Mouse (Mus musculus): ENCODE measurements around the gene Erc2. TPM values are rescaled to one million over a fixed set of nuclear protein-coding genes. Genes with fewer than 3 reads are reported as not detected.

The Erc2 gene
- polyA plus RNA-seq, 1 experiment from 2014 or later, result 9.1 TPM

GRCm38 (mm10) chr14:27933533-27933932 is 311.3 kb downstream of the Erc2 start:
- DNase-seq (ENCODE audit: extremely low spot score, low spot score), result no peak
- no peaks in the 10 kb centered on the region for H3K9me3 ChIP-seq
- 86% methylated on average over 1 of the region's 1 CpGs for WGBS
- no peaks in the 10 kb centered on the region for H3K36me3 ChIP-seq (replicated peaks)
- peaks cover 8% of the 10 kb centered on the region; the same call in 1 of the 2 replicates for H3K4me1 ChIP-seq
- no peak overlapping the region for H3K27ac ChIP-seq
- no peaks in the 10 kb centered on the region for H3K27me3 ChIP-seq (ENCODE audit: poor library complexity, severe bottlenecking)
- H3K4me3 ChIP-seq, result no peak overlapping the region

DNA sequence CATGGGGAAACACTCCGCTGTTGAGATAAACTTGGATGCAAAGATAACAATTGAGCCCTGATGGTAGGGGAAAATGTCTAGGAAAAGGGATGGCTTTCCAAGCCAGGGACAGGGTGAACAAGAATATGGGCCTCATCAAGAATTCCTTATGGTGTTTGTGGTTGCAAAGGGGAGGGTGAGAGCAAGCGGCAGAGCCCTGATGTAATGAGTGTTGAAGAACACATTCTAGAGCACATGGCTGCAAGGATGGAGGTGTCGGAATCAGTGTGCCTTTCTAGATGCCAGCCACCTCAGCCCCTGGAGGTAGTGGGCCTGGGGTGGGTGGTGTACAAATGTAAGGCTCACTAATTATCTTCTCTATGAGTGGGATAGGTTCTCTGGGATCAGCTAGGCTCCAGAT is 313.5 kb downstream of the Erc2 start:
- Histone ChIP-seq H3K27ac (no peak overlapping the region), H3K27me3 (ENCODE audit: poor library complexity, severe bottlenecking) (no peaks in the 10 kb centered on the region), H3K4me1 (peaks cover 11% of the 10 kb centered on the region; the same call in 1 of the 2 replicates), H3K36me3 (replicated peaks) (no peaks in the 10 kb centered on the region), H3K4me3 (no peak overlapping the region), H3K9me3 (no peaks in the 10 kb centered on the region)
- DNase-seq (ENCODE audit: extremely low spot score, low spot score), result no peak
- WGBS, result 95% methylated on average over 3 of the region's 3 CpGs

- no peak overlapping the region for H3K4me3 ChIP-seq
- H3K4me1 ChIP-seq, result peaks cover 11% of the 10 kb centered on the region; the same call in 1 of the 2 replicates
- 66% methylated on average over 2 of the region's 2 CpGs for WGBS
- no peaks in the 10 kb centered on the region for H3K27me3 ChIP-seq (ENCODE audit: poor library complexity, severe bottlenecking)
- no peak for DNase-seq (ENCODE audit: extremely low spot score, low spot score)
- H3K27ac ChIP-seq, result no peak overlapping the region
- no peaks in the 10 kb centered on the region for H3K36me3 ChIP-seq (replicated peaks)
- H3K9me3 ChIP-seq, result no peaks in the 10 kb centered on the region
Observed at GRCm38 (mm10) chr14:27937922-27938321, 315.7 kb downstream of the Erc2 start.

GRCm38 (mm10) chr14:27945276-27945675 is 323.0 kb downstream of the Erc2 start:
- H3K27me3 ChIP-seq (ENCODE audit: poor library complexity, severe bottlenecking), result no peaks in the 10 kb centered on the region
- H3K36me3 ChIP-seq (replicated peaks), result no peaks in the 10 kb centered on the region
- no peak for DNase-seq (ENCODE audit: extremely low spot score, low spot score)
- H3K4me3 ChIP-seq, result no peak overlapping the region
- H3K9me3 ChIP-seq, result no peaks in the 10 kb centered on the region
- no peak overlapping the region for H3K27ac ChIP-seq
- H3K4me1 ChIP-seq, result peaks cover 15% of the 10 kb centered on the region; the same call in 1 of the 2 replicates
- 29% methylated on average over 1 of the region's 1 CpGs for WGBS

- DNase-seq (ENCODE audit: extremely low spot score, low spot score), result no peak
- Histone ChIP-seq H3K9me3 (no peaks in the 10 kb centered on the region), H3K27me3 (ENCODE audit: poor library complexity, severe bottlenecking) (no peaks in the 10 kb centered on the region), H3K4me1 (peaks cover 15% of the 10 kb centered on the region; the same call in 1 of the 2 replicates), H3K36me3 (replicated peaks) (no peaks in the 10 kb centered on the region), H3K4me3 (no peak overlapping the region), H3K27ac (no peak overlapping the region)
- WGBS, result 65% methylated on average over 5 of the region's 5 CpGs
Observed at GRCm38 (mm10) chr14:27946211-27946610, 324.0 kb downstream of the Erc2 start.

- no peaks in the 10 kb centered on the region for H3K36me3 ChIP-seq (replicated peaks)
- no peaks in the 10 kb centered on the region for H3K9me3 ChIP-seq
- H3K4me3 ChIP-seq, result no peak overlapping the region
- H3K27ac ChIP-seq, result no peak overlapping the region
- WGBS, result 70% methylated on average over 8 of the region's 8 CpGs
- DNase-seq (ENCODE audit: extremely low spot score, low spot score), result no peak
- H3K27me3 ChIP-seq (ENCODE audit: poor library complexity, severe bottlenecking), result no peaks in the 10 kb centered on the region
- peaks cover 15% of the 10 kb centered on the region; the same call in 1 of the 2 replicates for H3K4me1 ChIP-seq
Observed at GRCm38 (mm10) chr14:27948391-27948790, 326.2 kb downstream of the Erc2 start.

DNA sequence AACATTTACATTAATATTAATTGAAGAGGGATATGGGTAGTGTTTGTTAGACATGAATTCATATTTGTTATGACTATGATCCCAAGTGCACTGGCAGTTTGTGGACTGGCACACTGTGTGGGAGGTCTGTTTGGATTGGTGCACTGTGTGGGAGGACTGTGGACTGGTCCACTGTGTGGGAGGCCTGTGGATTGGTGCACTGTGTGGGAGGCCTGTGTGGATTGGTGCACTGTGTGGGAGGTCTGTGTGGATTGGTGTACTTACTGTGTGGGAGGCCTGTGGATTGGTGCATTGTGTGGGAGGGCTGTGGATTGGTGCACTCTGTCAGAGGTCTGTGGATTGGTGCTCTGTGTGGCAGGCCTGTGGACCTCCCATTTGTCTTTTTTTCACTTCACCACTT is 331.6 kb downstream of the Erc2 start:
- no peaks in the 10 kb centered on the region for H3K36me3 ChIP-seq (replicated peaks)
- DNase-seq (ENCODE audit: extremely low spot score, low spot score), result no peak
- no peak overlapping the region for H3K4me3 ChIP-seq
- H3K27me3 ChIP-seq (ENCODE audit: poor library complexity, severe bottlenecking), result no peaks in the 10 kb centered on the region
- H3K27ac ChIP-seq, result no peak overlapping the region
- H3K9me3 ChIP-seq, result peaks cover 3% of the 10 kb centered on the region; the same call in 1 of the 2 replicates
- no peaks in the 10 kb centered on the region for H3K4me1 ChIP-seq

- no peak for DNase-seq (ENCODE audit: extremely low spot score, low spot score)
- H3K27ac ChIP-seq, result no peak overlapping the region
- WGBS, result 65% methylated on average over 2 of the region's 2 CpGs
- H3K36me3 ChIP-seq (replicated peaks), result no peaks in the 10 kb centered on the region
- H3K27me3 ChIP-seq (ENCODE audit: poor library complexity, severe bottlenecking), result no peaks in the 10 kb centered on the region
- no peak overlapping the region for H3K4me3 ChIP-seq
- no peaks in the 10 kb centered on the region for H3K4me1 ChIP-seq
- H3K9me3 ChIP-seq, result peaks cover 3% of the 10 kb centered on the region; the same call in 1 of the 2 replicates
Observed at GRCm38 (mm10) chr14:27956801-27957200, 334.6 kb downstream of the Erc2 start.

DNA sequence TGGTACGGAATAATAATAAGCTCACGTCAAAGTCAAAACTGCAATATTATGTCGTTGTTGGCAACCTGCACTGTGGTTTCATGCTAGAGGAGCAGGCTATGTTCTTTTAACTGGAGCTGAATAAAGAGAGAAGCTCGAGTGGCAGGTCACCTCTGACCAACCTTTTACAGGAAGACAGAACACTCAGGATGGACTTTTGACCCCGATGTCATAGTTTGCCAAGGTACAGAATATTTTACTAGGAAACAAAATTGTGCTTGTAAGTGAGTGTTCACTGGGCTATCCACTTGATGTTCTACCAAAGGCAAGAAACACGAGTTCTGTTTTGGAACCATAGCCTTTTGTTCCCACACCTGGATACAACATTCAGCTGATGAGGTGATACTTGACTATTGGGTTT is 351.5 kb downstream of the Erc2 start:
- 91% methylated on average over 6 of the region's 6 CpGs for WGBS
- no peak for DNase-seq (ENCODE audit: extremely low spot score, low spot score)

GRCm38 (mm10) chr14:27975661-27976060 is 353.4 kb downstream of the Erc2 start:
- WGBS, result 74% methylated on average over 1 of the region's 1 CpGs

More for the DNA sequence above, 351.5 kb downstream of the Erc2 start:
- Histone ChIP-seq H3K4me3 (no peak overlapping the region), H3K9me3 (no peaks in the 10 kb centered on the region), H3K27ac (no peak overlapping the region), H3K36me3 (replicated peaks) (no peaks in the 10 kb centered on the region), H3K4me1 (no peaks in the 10 kb centered on the region), H3K27me3 (ENCODE audit: poor library complexity, severe bottlenecking) (no peaks in the 10 kb centered on the region)

DNA sequence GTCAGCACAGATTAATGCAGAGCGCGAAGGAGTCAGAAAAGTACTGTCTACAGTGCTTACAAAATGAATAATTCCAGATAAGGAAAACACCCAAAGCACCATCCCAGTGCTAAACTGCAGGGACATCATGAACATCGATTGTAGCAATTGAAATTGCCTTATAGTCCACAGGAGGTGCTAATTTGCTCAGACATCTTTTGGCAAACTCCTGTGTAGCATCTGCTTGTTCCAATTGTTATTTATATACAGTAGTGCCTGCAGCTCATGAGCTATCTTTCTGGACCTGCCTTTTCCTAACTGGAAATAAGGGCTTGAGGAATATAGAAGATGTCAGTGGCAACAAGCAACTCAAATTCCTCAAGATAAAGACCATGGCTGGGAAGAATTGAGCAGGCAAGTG is 362.5 kb downstream of the Erc2 start:
- H3K27ac ChIP-seq, result no peak overlapping the region
- H3K27me3 ChIP-seq (ENCODE audit: poor library complexity, severe bottlenecking), result no peaks in the 10 kb centered on the region
- DNase-seq (ENCODE audit: extremely low spot score, low spot score), result no peak
- H3K4me3 ChIP-seq, result no peak overlapping the region
- H3K4me1 ChIP-seq, result no peaks in the 10 kb centered on the region
- no peaks in the 10 kb centered on the region for H3K9me3 ChIP-seq
- H3K36me3 ChIP-seq (replicated peaks), result no peaks in the 10 kb centered on the region
- 88% methylated on average over 3 of the region's 3 CpGs for WGBS

More at GRCm38 (mm10) chr14:27975661-27976060, 353.4 kb downstream of the Erc2 start:
- no peak overlapping the region for H3K27ac ChIP-seq
- H3K27me3 ChIP-seq (ENCODE audit: poor library complexity, severe bottlenecking), result no peaks in the 10 kb centered on the region
- H3K4me3 ChIP-seq, result no peak overlapping the region
- no peaks in the 10 kb centered on the region for H3K9me3 ChIP-seq
- no peak for DNase-seq (ENCODE audit: extremely low spot score, low spot score)
- H3K36me3 ChIP-seq (replicated peaks), result no peaks in the 10 kb centered on the region
- H3K4me1 ChIP-seq, result no peaks in the 10 kb centered on the region

GRCm38 (mm10) chr14:27985201-27985600 is 363.0 kb downstream of the Erc2 start:
- 87% methylated on average over 5 of the region's 5 CpGs for WGBS
- DNase-seq (ENCODE audit: extremely low spot score, low spot score), result no peak
- Histone ChIP-seq H3K27ac (no peak overlapping the region), H3K27me3 (ENCODE audit: poor library complexity, severe bottlenecking) (no peaks in the 10 kb centered on the region), H3K4me1 (no peaks in the 10 kb centered on the region), H3K9me3 (no peaks in the 10 kb centered on the region), H3K4me3 (no peak overlapping the region), H3K36me3 (replicated peaks) (no peaks in the 10 kb centered on the region)

DNA sequence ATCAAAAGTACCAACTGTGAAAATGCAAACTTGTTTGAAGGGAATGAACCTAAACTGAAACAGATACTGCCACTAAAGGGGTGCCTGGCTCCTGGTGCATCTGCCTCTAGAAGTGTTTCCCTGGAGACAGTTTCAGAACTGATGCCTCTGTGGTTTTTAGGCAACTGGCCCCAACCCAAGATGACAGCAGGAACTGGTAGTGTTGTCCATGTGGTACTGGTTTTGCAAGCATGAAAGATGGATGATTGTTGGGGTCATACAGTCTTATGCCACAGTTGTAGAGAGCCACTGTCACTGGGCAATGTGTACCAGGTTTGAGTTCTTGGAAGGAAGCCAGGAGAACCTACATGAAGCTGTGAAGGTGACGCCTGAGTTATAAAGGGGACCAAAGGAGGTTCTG is 365.2 kb downstream of the Erc2 start:
- no peaks in the 10 kb centered on the region for H3K27me3 ChIP-seq (ENCODE audit: poor library complexity, severe bottlenecking)
- H3K27ac ChIP-seq, result no peak overlapping the region
- no peaks in the 10 kb centered on the region for H3K9me3 ChIP-seq
- H3K36me3 ChIP-seq (replicated peaks), result no peaks in the 10 kb centered on the region
- H3K4me3 ChIP-seq, result no peak overlapping the region
- no peak for DNase-seq (ENCODE audit: extremely low spot score, low spot score)
- H3K4me1 ChIP-seq, result no peaks in the 10 kb centered on the region
- WGBS, result 89% methylated on average over 1 of the region's 1 CpGs

DNA sequence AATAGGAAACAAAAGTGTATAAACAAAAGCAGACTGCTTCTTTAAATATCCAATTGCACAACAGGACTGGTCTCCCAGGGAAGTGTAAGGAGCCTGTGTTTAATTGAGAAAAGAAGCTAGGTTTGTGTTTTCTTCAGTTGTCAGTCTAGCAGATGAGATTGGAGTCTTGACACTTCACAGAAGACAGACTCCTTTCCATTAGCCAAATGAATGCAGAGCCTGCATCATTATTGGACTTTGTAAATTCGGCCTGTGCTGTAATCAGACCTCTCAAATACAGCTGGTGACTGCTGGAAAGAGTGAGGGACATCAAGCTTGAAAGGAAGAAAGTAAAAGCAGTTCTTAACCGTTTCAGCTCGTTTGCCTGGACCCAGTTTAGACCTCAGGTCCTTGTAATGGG is 376.3 kb downstream of the Erc2 start:
- H3K36me3 ChIP-seq (replicated peaks), result no peaks in the 10 kb centered on the region
- WGBS, result 54% methylated on average over 3 of the region's 3 CpGs
- no peak overlapping the region for H3K27ac ChIP-seq
- H3K4me3 ChIP-seq, result no peak overlapping the region
- H3K4me1 ChIP-seq, result peaks cover 13% of the 10 kb centered on the region; the same call in 1 of the 2 replicates
- no peak for DNase-seq (ENCODE audit: extremely low spot score, low spot score)
- no peaks in the 10 kb centered on the region for H3K9me3 ChIP-seq
- no peaks in the 10 kb centered on the region for H3K27me3 ChIP-seq (ENCODE audit: poor library complexity, severe bottlenecking)

Data from forebrain, embryonic 10.5 days (tissue).